Mouse (Mus musculus): ENCODE data around the gene Fam81a. TPM values are rescaled to one million over a fixed set of nuclear protein-coding genes. Genes with fewer than 3 reads are reported as not detected.
A peak's percentile ranks its signal among the peaks of the same experiment; 100 is the strongest.

Fam81a gene
- polyA plus RNA-seq (2012; rRNA removed), result 0.26 and 0.50 TPM in 2 replicates

- peaks cover 8% of the 10 kb centered on the region for H3K4me1 ChIP-seq (ENCODE audit: control insufficient read depth, insufficient read depth, insufficient read length)
- no peak within 1 kb of the TSS for H3K27ac ChIP-seq (ENCODE audit: insufficient read depth, low read length)
- H3K4me3 ChIP-seq (ENCODE audit: extremely low read depth, insufficient read depth, insufficient read length), result peak within 1 kb of the TSS; percentile 45; the same call in 1 of the 2 replicates
- DNase-seq (ENCODE audit: low read depth in 1 of 2, low spot score in 2 of 2), result no peak
- no peaks in the 10 kb centered on the region for H3K36me3 ChIP-seq (ENCODE audit: control insufficient read depth, insufficient read depth, low read length)
- 84% methylated on average over 7 of the region's 7 CpGs for WGBS
- no peak for TF ChIP-seq CTCF (IDR thresholded peaks at IDR 0.05; ENCODE audit: extremely low read depth, insufficient read depth, insufficient read length, insufficient replicate concordance)
- TF ChIP-seq POLR2A (IDR thresholded peaks at IDR 0.05; ENCODE audit: low read depth, low read length), result no peak
- peaks cover 12% of the 10 kb centered on the region for H3K27me3 ChIP-seq (ENCODE audit: control insufficient read depth, insufficient read depth, low read length)
These were observed at the start of gene Fam81a for GRCm38 (mm10) chr9:70142460-70142859. TSS of gene Fam81a (minus strand) at chr9:70142560.

GRCm38 (mm10) chr9:70182639-70183038 lies 40.3 kb upstream of the Fam81a start:
- Histone ChIP-seq H3K4me1 (ENCODE audit: control insufficient read depth, insufficient read depth, insufficient read length) (no peaks in the 10 kb centered on the region), H3K36me3 (ENCODE audit: control insufficient read depth, insufficient read depth, low read length) (no peaks in the 10 kb centered on the region), H3K4me3 (ENCODE audit: extremely low read depth, insufficient read depth, insufficient read length) (no peak overlapping the region), H3K27me3 (ENCODE audit: control insufficient read depth, insufficient read depth, low read length) (no peaks in the 10 kb centered on the region), H3K27ac (ENCODE audit: insufficient read depth, low read length) (no peak overlapping the region)
- 27% methylated on average over 7 of the region's 7 CpGs for WGBS
- no peak for TF ChIP-seq POLR2A (IDR thresholded peaks at IDR 0.05; ENCODE audit: low read depth, low read length)
- TF ChIP-seq CTCF (IDR thresholded peaks at IDR 0.05; ENCODE audit: extremely low read depth, insufficient read depth, insufficient read length, insufficient replicate concordance), result no peak
- no peak for DNase-seq (ENCODE audit: low read depth in 1 of 2, low spot score in 2 of 2)

GRCm38 (mm10) chr9:70181719-70182118 lies 39.4 kb upstream of the Fam81a start:
- Histone ChIP-seq H3K27me3 (ENCODE audit: control insufficient read depth, insufficient read depth, low read length) (no peaks in the 10 kb centered on the region), H3K36me3 (ENCODE audit: control insufficient read depth, insufficient read depth, low read length) (no peaks in the 10 kb centered on the region), H3K4me1 (ENCODE audit: control insufficient read depth, insufficient read depth, insufficient read length) (no peaks in the 10 kb centered on the region), H3K4me3 (ENCODE audit: extremely low read depth, insufficient read depth, insufficient read length) (no peak overlapping the region), H3K27ac (ENCODE audit: insufficient read depth, low read length) (no peak overlapping the region)
- no peak for TF ChIP-seq CTCF (IDR thresholded peaks at IDR 0.05; ENCODE audit: extremely low read depth, insufficient read depth, insufficient read length, insufficient replicate concordance)
- TF ChIP-seq POLR2A (IDR thresholded peaks at IDR 0.05; ENCODE audit: low read depth, low read length), result no peak
- whole genome bisulfite sequencing, result 90% methylated on average over 12 of the region's 12 CpGs
- DNase-seq (ENCODE audit: low read depth in 1 of 2, low spot score in 2 of 2), result no peak

GRCm38 (mm10) chr9:70176291-70176690 lies 33.9 kb upstream of the Fam81a start:
- Histone ChIP-seq H3K36me3 (ENCODE audit: control insufficient read depth, insufficient read depth, low read length) (no peaks in the 10 kb centered on the region), H3K27ac (ENCODE audit: insufficient read depth, low read length) (no peak overlapping the region), H3K4me1 (ENCODE audit: control insufficient read depth, insufficient read depth, insufficient read length) (no peaks in the 10 kb centered on the region), H3K4me3 (ENCODE audit: extremely low read depth, insufficient read depth, insufficient read length) (no peak overlapping the region), H3K27me3 (ENCODE audit: control insufficient read depth, insufficient read depth, low read length) (no peaks in the 10 kb centered on the region)
- 82% methylated on average over 3 of the region's 3 CpGs for WGBS
- TF ChIP-seq CTCF (IDR thresholded peaks at IDR 0.05; ENCODE audit: extremely low read depth, insufficient read depth, insufficient read length, insufficient replicate concordance), result no peak
- no peak for TF ChIP-seq POLR2A (IDR thresholded peaks at IDR 0.05; ENCODE audit: low read depth, low read length)
- DNase-seq (ENCODE audit: low read depth in 1 of 2, low spot score in 2 of 2), result no peak

GRCm38 (mm10) chr9:70174896-70175295 lies 32.5 kb upstream of the Fam81a start:
- DNase-seq (ENCODE audit: low read depth in 1 of 2, low spot score in 2 of 2), result no peak
- Histone ChIP-seq H3K36me3 (ENCODE audit: control insufficient read depth, insufficient read depth, low read length) (no peaks in the 10 kb centered on the region), H3K4me3 (ENCODE audit: extremely low read depth, insufficient read depth, insufficient read length) (no peak overlapping the region), H3K27ac (ENCODE audit: insufficient read depth, low read length) (no peak overlapping the region), H3K4me1 (ENCODE audit: control insufficient read depth, insufficient read depth, insufficient read length) (no peaks in the 10 kb centered on the region), H3K27me3 (ENCODE audit: control insufficient read depth, insufficient read depth, low read length) (no peaks in the 10 kb centered on the region)
- TF ChIP-seq POLR2A (IDR thresholded peaks at IDR 0.05; ENCODE audit: low read depth, low read length), result no peak
- TF ChIP-seq CTCF (IDR thresholded peaks at IDR 0.05; ENCODE audit: extremely low read depth, insufficient read depth, insufficient read length, insufficient replicate concordance), result no peak
- WGBS, result 67% methylated on average over 6 of the region's 6 CpGs

- TF ChIP-seq CTCF (IDR thresholded peaks at IDR 0.05; ENCODE audit: extremely low read depth, insufficient read depth, insufficient read length, insufficient replicate concordance), result no peak
- TF ChIP-seq POLR2A (IDR thresholded peaks at IDR 0.05; ENCODE audit: low read depth, low read length), result no peak
- H3K27me3 ChIP-seq (ENCODE audit: control insufficient read depth, insufficient read depth, low read length), result no peaks in the 10 kb centered on the region
- no peak overlapping the region for H3K4me3 ChIP-seq (ENCODE audit: extremely low read depth, insufficient read depth, insufficient read length)
- WGBS, result 78% methylated on average over 4 of the region's 4 CpGs
- no peak for DNase-seq (ENCODE audit: low read depth in 1 of 2, low spot score in 2 of 2)
- no peak overlapping the region for H3K27ac ChIP-seq (ENCODE audit: insufficient read depth, low read length)
- no peaks in the 10 kb centered on the region for H3K4me1 ChIP-seq (ENCODE audit: control insufficient read depth, insufficient read depth, insufficient read length)
- H3K36me3 ChIP-seq (ENCODE audit: control insufficient read depth, insufficient read depth, low read length), result no peaks in the 10 kb centered on the region
These were observed 32.0 kb upstream of the Fam81a start for GRCm38 (mm10) chr9:70174291-70174848.

GRCm38 (mm10) chr9:70168973-70169372 lies 26.6 kb upstream of the Fam81a start:
- Histone ChIP-seq H3K4me1 (ENCODE audit: control insufficient read depth, insufficient read depth, insufficient read length) (no peaks in the 10 kb centered on the region), H3K36me3 (ENCODE audit: control insufficient read depth, insufficient read depth, low read length) (no peaks in the 10 kb centered on the region), H3K27me3 (ENCODE audit: control insufficient read depth, insufficient read depth, low read length) (no peaks in the 10 kb centered on the region), H3K4me3 (ENCODE audit: extremely low read depth, insufficient read depth, insufficient read length) (no peak overlapping the region), H3K27ac (ENCODE audit: insufficient read depth, low read length) (no peak overlapping the region)
- TF ChIP-seq CTCF (IDR thresholded peaks at IDR 0.05; ENCODE audit: extremely low read depth, insufficient read depth, insufficient read length, insufficient replicate concordance) (peak; percentile 24; the same call in 1 of the 2 replicates), POLR2A (IDR thresholded peaks at IDR 0.05; ENCODE audit: low read depth, low read length) (no peak)
- 84% methylated on average over 7 of the region's 7 CpGs for WGBS
- no peak for DNase-seq (ENCODE audit: low read depth in 1 of 2, low spot score in 2 of 2)

Data from spleen, adult 2 months (tissue).